Mouse (Mus musculus): ENCODE measurements around the gene Nrsn1. TPM values are rescaled to one million over a fixed set of nuclear protein-coding genes. Genes with fewer than 3 reads are reported as not detected.
A peak's percentile ranks its signal among the peaks of the same experiment; 100 is the strongest.
"Not testable (repeated sequence)": the region's sequence is repeated elsewhere in the genome, so short reads cannot be mapped to it uniquely, and the experiment has no call there.

Nrsn1 gene
- 4.1 and 4.8 TPM in 2 replicates for polyA plus RNA-seq (2015; fragmentation: Nextera tagmentation; extraction: Ambion mirVana)

DNA sequence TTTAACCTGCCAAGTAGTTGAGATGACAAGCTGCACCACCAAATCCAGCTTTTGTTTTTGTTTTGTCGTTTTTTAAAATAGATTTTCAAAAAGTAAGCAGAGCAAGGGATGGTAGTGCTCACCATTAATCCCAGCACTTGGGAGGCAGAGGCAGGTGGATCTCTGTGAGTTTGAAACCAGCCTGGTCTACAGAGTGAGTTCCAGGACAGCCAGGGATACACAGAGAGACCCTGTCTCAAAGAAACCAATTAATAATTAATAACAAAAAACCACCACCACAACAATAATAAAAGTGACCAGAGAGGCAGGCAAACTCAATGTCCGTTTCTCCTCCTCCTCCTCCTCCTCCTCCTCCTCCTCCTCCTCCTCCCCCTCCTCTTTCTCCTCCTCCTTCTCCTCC is at the start of gene Nrsn1:
TSS of gene Nrsn1 (minus strand) at position 101 of the 400 bp plus-strand sequence.
- not testable (repeated sequence) for H3K4me1 ChIP-seq
- 45% methylated on average over 2 of the region's 2 CpGs for WGBS

DNA sequence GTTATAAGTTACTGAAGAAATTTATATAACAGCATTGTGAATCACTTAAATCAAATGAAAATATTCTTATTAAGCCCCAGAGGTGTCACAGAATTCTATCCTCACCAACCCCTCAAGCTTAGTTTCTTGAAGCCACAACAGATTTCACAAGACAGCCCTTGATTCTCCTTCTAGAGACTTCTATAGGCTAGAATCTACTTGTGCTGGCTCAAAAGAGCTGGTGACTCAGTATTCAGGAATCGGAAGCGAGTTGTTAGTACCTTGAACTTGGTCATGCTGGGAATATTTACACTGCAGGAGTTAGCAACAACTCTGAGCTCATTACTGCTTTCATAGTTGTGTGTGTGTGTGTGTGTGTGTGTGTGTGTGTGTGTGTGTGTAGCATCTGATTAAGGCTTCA is 41.8 kb upstream of the Nrsn1 start:
- H3K4me2 ChIP-seq, result no peak overlapping the region
- H3K36me3 ChIP-seq, result no peaks in the 10 kb centered on the region
- H3K4me1 ChIP-seq, result no peaks in the 10 kb centered on the region
- WGBS, result 69% methylated on average over 2 of the region's 2 CpGs
- no peak overlapping the region for H3K4me3 ChIP-seq (replicated peaks)
- no peaks in the 10 kb centered on the region for H3K27me3 ChIP-seq (replicated peaks)
- H3K9me3 ChIP-seq, result no peaks in the 10 kb centered on the region
- no peak overlapping the region for H3K27ac ChIP-seq
- no peak overlapping the region for H3K9ac ChIP-seq
- no peak for ATAC-seq (ENCODE audit: insufficient read depth, low FRiP score, low read depth)

More for the DNA sequence above, at the start of gene Nrsn1:
- not testable (repeated sequence) for H3K36me3 ChIP-seq; ATAC-seq (ENCODE audit: insufficient read depth, low FRiP score, low read depth); H3K9me3 ChIP-seq; H3K9ac ChIP-seq; H3K27me3 ChIP-seq (replicated peaks); H3K27ac ChIP-seq
- Histone ChIP-seq H3K4me2 (peak within 1 kb of the TSS; percentile 80), H3K4me3 (replicated peaks) (peak within 1 kb of the TSS; percentile 37)

DNA sequence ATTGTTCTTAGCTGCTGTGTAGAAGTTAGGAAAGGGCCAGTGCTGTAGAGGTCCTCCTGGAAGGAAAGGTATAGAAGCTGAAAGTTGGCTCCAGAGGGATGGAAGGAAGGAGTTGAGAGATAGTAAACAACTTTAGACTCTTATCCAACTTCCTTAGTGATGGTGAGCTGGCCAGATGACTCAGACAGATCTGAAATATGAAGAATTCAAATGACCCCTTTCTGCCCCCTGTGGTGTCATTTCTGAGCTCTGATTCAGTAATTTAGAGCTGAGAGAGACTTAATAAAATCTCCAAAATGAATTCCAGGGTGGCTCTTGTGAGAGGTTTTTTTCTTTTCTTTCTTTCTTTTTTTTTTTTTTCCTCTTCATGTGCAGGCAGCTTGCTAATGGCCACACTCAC is 39.8 kb upstream of the Nrsn1 start:
- Histone ChIP-seq H3K36me3 (no peaks in the 10 kb centered on the region), H3K4me1 (no peaks in the 10 kb centered on the region), H3K27me3 (replicated peaks) (no peaks in the 10 kb centered on the region), H3K4me2 (no peak overlapping the region), H3K4me3 (replicated peaks) (no peak overlapping the region), H3K9me3 (no peaks in the 10 kb centered on the region), H3K9ac (no peak overlapping the region), H3K27ac (no peak overlapping the region)
- no peak for ATAC-seq (ENCODE audit: insufficient read depth, low FRiP score, low read depth)

DNA sequence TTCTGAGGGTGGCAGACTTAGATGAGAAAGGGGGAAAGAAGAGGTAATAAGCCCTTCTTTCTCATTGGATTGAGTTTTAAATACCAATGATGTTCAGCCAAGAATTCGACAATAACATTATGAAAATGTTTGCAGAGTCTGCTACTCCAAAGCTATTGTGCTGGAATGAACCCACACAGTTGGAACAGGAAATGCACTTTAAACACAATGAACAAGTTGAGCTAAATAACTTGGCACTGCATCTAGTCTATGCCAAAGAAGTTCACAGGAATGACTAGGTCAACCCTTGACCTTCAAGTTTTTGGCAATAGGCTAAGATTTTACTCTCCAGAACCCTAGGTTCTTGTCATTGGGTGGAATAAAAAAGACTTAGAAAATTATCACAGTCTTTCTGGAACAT is 18.4 kb upstream of the Nrsn1 start:
- H3K36me3 ChIP-seq, result no peaks in the 10 kb centered on the region
- no peaks in the 10 kb centered on the region for H3K4me1 ChIP-seq
- ATAC-seq (ENCODE audit: insufficient read depth, low FRiP score, low read depth), result no peak
- WGBS, result 81% methylated on average over 1 of the region's 1 CpGs
- no peak overlapping the region for H3K27ac ChIP-seq
- H3K4me3 ChIP-seq (replicated peaks), result no peak overlapping the region
- no peak overlapping the region for H3K4me2 ChIP-seq
- no peak overlapping the region for H3K9ac ChIP-seq
- no peaks in the 10 kb centered on the region for H3K9me3 ChIP-seq
- H3K27me3 ChIP-seq (replicated peaks), result no peaks in the 10 kb centered on the region

DNA sequence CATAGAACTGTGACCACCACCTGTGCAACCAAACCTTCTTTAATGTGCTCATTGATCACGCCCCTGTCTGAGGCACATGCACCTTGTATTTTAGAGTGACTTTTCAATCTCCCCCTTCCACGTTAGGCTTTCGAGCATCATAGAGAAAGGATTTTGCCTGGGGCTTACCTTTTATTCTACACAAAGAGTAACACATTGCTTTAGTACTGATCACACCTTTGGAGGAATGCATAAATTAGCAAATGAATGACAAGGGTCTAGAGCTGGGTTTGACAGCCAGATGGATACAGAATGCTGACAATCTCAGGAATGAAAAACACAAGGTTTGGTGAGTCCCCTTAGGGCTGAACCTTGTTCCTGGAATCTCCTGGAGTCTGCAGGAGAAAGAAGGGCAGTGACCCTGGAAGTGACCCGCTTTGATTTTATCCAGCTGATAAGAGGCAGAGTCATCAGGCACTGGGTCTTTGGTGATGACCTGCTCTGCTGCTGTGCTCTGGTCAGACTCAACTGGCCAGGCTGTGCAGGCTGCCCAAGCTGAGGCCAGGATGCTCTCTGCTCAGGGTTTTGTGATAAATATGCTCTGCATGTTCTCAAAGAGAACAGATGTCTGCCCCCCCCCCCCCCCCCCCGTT is 4.7 kb upstream of the Nrsn1 start:
- WGBS, result 47% methylated on average over 5 of the region's 5 CpGs

DNA sequence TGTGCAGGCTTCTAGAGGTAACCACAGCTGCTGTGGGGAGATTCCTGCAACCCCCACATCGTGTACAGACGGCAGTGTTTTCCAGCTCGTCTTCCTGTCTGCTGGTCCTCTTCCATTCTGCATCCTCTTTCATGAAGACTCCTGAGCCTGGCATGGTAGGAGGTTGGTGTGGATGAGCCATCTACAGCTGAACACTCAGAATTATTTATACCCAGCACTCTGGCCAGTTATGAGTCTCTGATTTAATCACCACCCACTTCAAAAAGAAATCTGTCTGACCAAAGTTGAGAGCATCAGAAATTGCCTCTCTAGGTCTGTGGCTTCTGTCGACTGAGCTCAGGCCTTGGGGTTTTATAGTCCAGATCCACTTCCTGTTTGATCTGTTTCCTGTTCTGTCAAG is 1.9 kb upstream of the Nrsn1 start:
- Histone ChIP-seq H3K27ac (no peak overlapping the region), H3K27me3 (replicated peaks) (no peaks in the 10 kb centered on the region), H3K9ac (no peak overlapping the region), H3K9me3 (no peaks in the 10 kb centered on the region), H3K4me2 (no peak overlapping the region), H3K4me3 (replicated peaks) (no peak overlapping the region), H3K4me1 (0 out of 2 replicates have a peak, but pooled peaks cover 3% of the 10 kb centered on the region), H3K36me3 (no peaks in the 10 kb centered on the region)
- 69% methylated on average over 4 of the region's 4 CpGs for WGBS
- ATAC-seq (ENCODE audit: insufficient read depth, low FRiP score, low read depth), result no peak

More for the DNA sequence above, 4.7 kb upstream of the Nrsn1 start:
- Histone ChIP-seq H3K9me3 (no peaks in the 10 kb centered on the region), H3K36me3 (no peaks in the 10 kb centered on the region), H3K4me3 (replicated peaks) (no peak overlapping the region), H3K27me3 (replicated peaks) (no peaks in the 10 kb centered on the region), H3K27ac (no peak overlapping the region), H3K4me2 (no peak overlapping the region), H3K9ac (no peak overlapping the region), H3K4me1 (no peaks in the 10 kb centered on the region)
- ATAC-seq (ENCODE audit: insufficient read depth, low FRiP score, low read depth), result no peak

DNA sequence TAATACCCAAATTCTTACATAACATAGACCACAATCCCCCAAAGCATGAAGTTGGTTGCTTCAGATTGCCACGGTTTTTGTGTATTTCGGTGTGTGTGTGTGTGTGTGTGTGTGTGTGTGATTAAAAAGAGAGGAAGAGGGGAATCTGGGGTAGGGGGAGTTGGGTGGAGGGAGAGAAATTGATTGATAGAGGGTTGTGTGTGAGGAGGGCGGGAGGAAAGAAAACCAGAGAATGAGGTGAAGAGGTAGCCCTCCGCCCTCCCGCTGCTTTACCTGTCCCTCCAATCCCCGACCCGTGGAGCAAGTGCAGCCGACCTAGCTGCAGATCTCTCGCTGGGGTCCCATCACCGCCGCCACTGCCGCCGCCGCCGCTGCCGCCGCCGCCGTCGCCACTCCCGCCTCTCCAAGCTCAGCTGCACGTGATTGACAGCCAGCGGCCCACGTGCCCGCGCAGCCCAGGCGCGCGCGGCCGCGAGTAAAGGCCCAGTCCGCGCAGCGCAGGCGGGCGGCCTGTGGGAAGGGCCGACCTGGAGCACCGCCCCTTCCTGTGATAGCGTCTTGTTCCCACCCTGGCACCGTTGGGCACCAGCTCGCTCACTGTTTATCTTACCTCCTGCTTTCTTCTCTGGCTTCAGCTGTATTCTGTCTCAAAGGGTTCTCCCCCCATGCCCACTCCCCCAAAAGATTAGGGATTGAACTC is 583 bp downstream of the Nrsn1 start:
- no peak overlapping the region for H3K27ac ChIP-seq
- 3% methylated on average over 34 of the region's 42 CpGs for WGBS

DNA sequence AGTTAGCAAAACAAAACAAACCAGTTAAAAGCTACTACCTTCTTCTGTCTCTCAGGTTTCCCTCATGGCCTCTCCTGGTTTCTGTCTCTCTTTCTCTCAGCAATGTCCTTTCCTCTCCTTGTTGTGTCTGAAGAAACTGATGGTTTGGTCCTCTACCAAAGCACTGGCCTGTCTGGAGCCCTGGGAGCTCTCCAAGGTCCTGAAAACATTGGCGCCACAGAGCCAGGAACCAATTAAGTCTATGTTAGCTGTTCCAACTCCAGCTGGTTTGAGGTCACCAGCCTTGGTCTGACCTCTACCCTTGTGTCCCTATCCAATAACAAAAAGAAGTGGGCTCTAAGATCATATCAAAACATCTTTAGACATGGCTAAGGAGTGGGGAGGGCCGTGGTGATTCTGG is 1.3 kb downstream of the Nrsn1 start:
- H3K4me1 ChIP-seq, result 0 out of 2 replicates have a peak, but pooled peaks cover 3% of the 10 kb centered on the region
- H3K9ac ChIP-seq, result no peak overlapping the region
- H3K4me2 ChIP-seq, result no peak overlapping the region
- H3K27me3 ChIP-seq (replicated peaks), result no peaks in the 10 kb centered on the region
- no peaks in the 10 kb centered on the region for H3K9me3 ChIP-seq
- H3K27ac ChIP-seq, result no peak overlapping the region
- no peak overlapping the region for H3K4me3 ChIP-seq (replicated peaks)
- no peaks in the 10 kb centered on the region for H3K36me3 ChIP-seq
- 0 out of 2 replicates have a peak, but pooled peaks have one; percentile 53 for ATAC-seq (ENCODE audit: insufficient read depth, low FRiP score, low read depth)
- 5% methylated on average over 2 of the region's 2 CpGs for WGBS

More for the DNA sequence above, 583 bp downstream of the Nrsn1 start:
- peak; percentile 84 for ATAC-seq (ENCODE audit: insufficient read depth, low FRiP score, low read depth)
- Histone ChIP-seq H3K4me1 (0 out of 2 replicates have a peak, but pooled peaks cover 3% of the 10 kb centered on the region), H3K36me3 (no peaks in the 10 kb centered on the region), H3K4me2 (peak overlapping the region; percentile 80), H3K9ac (no peak overlapping the region), H3K9me3 (no peaks in the 10 kb centered on the region), H3K27me3 (replicated peaks) (no peaks in the 10 kb centered on the region), H3K4me3 (replicated peaks) (peak overlapping the region; percentile 37)

DNA sequence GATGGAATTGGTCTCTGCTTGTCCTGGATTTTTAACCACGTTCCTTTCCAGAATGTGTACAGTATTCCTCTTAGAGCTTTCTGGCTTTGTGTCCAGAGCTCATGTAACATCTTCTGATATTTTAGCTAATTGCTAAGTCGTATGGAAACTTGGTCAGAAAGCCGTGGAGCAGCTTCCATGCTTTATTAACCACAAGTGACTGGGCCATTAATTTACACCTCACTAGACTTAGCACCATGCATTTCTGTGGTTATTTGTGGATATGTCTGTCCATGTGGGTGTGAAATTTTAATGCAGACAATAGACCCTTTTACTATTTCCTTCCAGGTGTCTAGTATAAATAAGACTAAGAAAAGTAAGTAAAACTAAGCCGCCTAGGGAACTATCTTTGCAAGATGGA is 7.6 kb downstream of the Nrsn1 start:
- WGBS, result 65% methylated on average over 4 of the region's 4 CpGs
- no peak overlapping the region for H3K4me3 ChIP-seq (replicated peaks)
- no peak for ATAC-seq (ENCODE audit: insufficient read depth, low FRiP score, low read depth)
- H3K9me3 ChIP-seq, result no peaks in the 10 kb centered on the region
- H3K36me3 ChIP-seq, result no peaks in the 10 kb centered on the region
- H3K27me3 ChIP-seq (replicated peaks), result no peaks in the 10 kb centered on the region
- no peak overlapping the region for H3K9ac ChIP-seq
- no peak overlapping the region for H3K27ac ChIP-seq
- H3K4me1 ChIP-seq, result 0 out of 2 replicates have a peak, but pooled peaks cover 3% of the 10 kb centered on the region
- H3K4me2 ChIP-seq, result no peak overlapping the region

DNA sequence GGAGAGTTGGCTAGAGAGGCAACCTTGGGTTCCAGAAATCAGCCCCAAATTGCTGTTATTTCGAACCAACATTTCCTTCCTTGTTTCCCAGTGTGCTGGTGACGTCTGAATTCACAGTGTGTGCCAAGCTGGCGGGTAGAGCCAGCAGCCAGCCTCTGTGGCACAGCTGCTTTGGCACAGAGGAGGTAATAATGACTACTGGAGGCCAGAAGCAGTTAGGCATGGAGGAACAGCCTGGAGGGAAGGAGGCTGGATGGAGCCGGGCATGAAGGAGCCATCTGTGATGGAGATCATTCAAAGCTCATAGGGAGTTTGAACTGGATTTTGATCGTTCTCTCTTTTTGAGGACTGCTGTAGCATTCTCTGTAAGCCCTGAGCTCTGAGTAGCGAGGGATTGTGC is 12.7 kb downstream of the Nrsn1 start:
- Histone ChIP-seq H3K9ac (no peak overlapping the region), H3K27me3 (replicated peaks) (no peaks in the 10 kb centered on the region), H3K4me2 (no peak overlapping the region), H3K4me1 (0 out of 2 replicates have a peak, but pooled peaks cover 3% of the 10 kb centered on the region), H3K4me3 (replicated peaks) (no peak overlapping the region), H3K27ac (no peak overlapping the region), H3K9me3 (no peaks in the 10 kb centered on the region), H3K36me3 (no peaks in the 10 kb centered on the region)
- no peak for ATAC-seq (ENCODE audit: insufficient read depth, low FRiP score, low read depth)
- WGBS, result 94% methylated on average over 6 of the region's 6 CpGs

DNA sequence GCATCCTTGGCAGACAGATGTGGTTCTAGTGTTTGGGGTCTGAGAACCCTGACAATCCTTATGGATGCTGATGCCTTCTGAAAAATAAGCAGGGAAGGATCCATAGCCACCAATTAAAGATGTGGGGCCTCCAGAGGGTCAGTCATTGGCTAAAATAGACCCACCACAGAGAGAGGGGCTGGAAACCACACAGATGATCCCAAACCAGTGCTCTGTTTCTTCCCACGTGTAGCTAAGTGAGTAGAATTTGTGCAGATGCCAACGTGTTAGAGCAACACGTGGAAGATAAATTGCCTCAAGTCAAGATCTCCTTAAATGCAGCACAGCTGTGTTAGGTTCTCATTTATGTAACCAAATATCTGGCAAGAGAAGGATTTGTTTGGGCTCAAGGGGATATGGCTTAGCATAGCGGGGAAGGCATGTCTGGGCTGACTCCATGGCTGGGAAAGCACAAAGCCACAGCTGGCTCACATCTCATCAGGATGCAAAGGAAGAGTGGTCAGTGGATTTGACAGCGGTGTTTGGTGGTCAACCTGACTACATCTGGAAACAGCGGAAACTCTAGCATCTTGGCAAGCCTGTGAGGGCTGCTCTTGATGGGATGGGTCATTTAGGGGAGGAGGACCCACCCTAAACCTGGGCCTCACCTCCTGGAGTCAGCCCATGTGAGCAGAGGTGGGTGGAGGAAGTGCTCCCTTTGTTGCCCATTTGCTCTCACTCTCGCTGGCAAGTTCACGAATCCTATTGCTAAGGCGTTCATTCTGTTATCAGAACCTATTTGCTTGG is 15.6 kb downstream of the Nrsn1 start:
- Histone ChIP-seq H3K27me3 (replicated peaks) (no peaks in the 10 kb centered on the region), H3K36me3 (no peaks in the 10 kb centered on the region), H3K4me3 (replicated peaks) (no peak overlapping the region), H3K4me1 (no peaks in the 10 kb centered on the region), H3K27ac (peak overlapping the region; percentile 37; the same call in 1 of the 2 replicates), H3K9ac (no peak overlapping the region), H3K4me2 (no peak overlapping the region), H3K9me3 (no peaks in the 10 kb centered on the region)
- ATAC-seq (ENCODE audit: insufficient read depth, low FRiP score, low read depth), result peak; percentile 75; the same call in 1 of the 2 replicates
- WGBS, result 44% methylated on average over 9 of the region's 9 CpGs

DNA sequence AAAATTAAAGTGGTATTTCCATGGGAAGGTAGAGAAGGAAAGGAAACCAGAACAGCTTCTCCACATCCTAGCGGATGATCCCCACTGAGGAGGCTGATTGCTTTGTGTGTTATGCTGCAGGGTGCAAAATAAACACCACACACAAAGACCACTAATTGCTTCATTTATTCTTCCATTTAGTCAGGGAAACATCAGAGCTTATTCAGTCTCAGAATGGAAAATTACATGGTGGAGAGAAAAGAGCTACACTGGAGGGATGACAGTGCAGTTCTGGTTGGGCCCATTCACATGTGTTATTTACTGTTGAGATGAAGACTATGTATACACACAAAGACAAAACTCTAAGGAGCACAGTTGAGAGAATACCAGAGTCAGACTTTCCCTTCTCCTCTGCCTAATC is 18.4 kb downstream of the Nrsn1 start:
- Histone ChIP-seq H3K27me3 (replicated peaks) (no peaks in the 10 kb centered on the region), H3K9ac (no peak overlapping the region), H3K4me1 (no peaks in the 10 kb centered on the region), H3K36me3 (no peaks in the 10 kb centered on the region), H3K4me2 (no peak overlapping the region), H3K4me3 (replicated peaks) (no peak overlapping the region), H3K9me3 (no peaks in the 10 kb centered on the region), H3K27ac (no peak overlapping the region)
- ATAC-seq (ENCODE audit: insufficient read depth, low FRiP score, low read depth), result no peak
- 88% methylated on average over 1 of the region's 1 CpGs for WGBS
